Mouse (Mus musculus) midbrain, embryonic 11.5 days (tissue): ENCODE measurements around the gene Tomt. TPM values are rescaled to one million over a fixed set of nuclear protein-coding genes. Genes with fewer than 3 reads are reported as not detected.
A peak's percentile ranks its signal among the peaks of the same experiment; 100 is the strongest.

ENCODE experiments used
- ATAC-seq: fragments of 200-750 bp; cut with Nextera tagmentation; 2 replicates; pipeline ENCODE4 v1.8.0; 2017; ENCODE audit warnings: moderate TSS enrichment, moderate library complexity; ENCODE audit not compliant: low FRiP score
- DNase-seq: peaks from one replicate; pipeline ENCODE4 v3.0.0; 2015; ENCODE audit warnings: low spot score; ENCODE audit errors: missing footprints
- H3K27ac ChIP-seq: fragments of 300-500 bp; sonication (generic); 2 replicates; pipeline ENCODE4 v1.5.1; 2014; ENCODE audit warnings: low read depth, low read length
- H3K27me3 ChIP-seq: fragments of 300-500 bp; sonication (generic); 2 replicates; pipeline ENCODE4 v1.6.1; 2014; ENCODE audit warnings: mild to moderate bottlenecking, low read length, moderate library complexity, mixed read lengths; ENCODE audit not compliant: control insufficient read depth, insufficient read depth
- H3K36me3 ChIP-seq: fragments of 300-500 bp; sonication (generic); 2 replicates; pipeline ENCODE4 v1.6.1; 2014; ENCODE audit warnings: mild to moderate bottlenecking, low read length, moderate library complexity, mixed read lengths; ENCODE audit not compliant: control insufficient read depth, insufficient read depth
- H3K4me1 ChIP-seq: fragments of 300-500 bp; sonication (generic); 2 replicates; pipeline ENCODE4 v1.6.1; 2014; ENCODE audit warnings: low read length; ENCODE audit not compliant: control insufficient read depth, insufficient read depth
- H3K4me2 ChIP-seq: fragments of 300-500 bp; sonication (generic); 2 replicates; pipeline ENCODE4 v1.6.1; 2014; ENCODE audit warnings: mild to moderate bottlenecking, moderate library complexity
- H3K4me3 ChIP-seq: fragments of 300-500 bp; sonication (generic); 2 replicates; pipeline ENCODE4 v1.5.1; 2014; ENCODE audit warnings: low read depth, low read length
- H3K9ac ChIP-seq: fragments of 300-500 bp; sonication (generic); 2 replicates; pipeline ENCODE4 v1.6.1; 2014; ENCODE audit warnings: low read length
- H3K9me3 ChIP-seq: fragments of 300-500 bp; sonication (generic); 2 replicates; pipeline ENCODE4 v1.6.1; 2016; ENCODE audit warnings: low read length; ENCODE audit not compliant: control insufficient read depth
- WGBS: fragments of 180-500 bp; shearing (Covaris S2); extraction: QIAGEN DNeasy Blood & Tissue Kit; methylation state at CpG from one replicate; pipeline ENCODE4 v1.1.7; 2014; 5-methylcytosine and 5-hydroxymethylcytosine counted together
- microRNA-seq: library from miRNA; unstranded; fragments of <30 nt; microRNA quantifications from one replicate; pipeline ENCODE4, GENCODE M21; 2017
- polyA plus RNA-seq: library from polyadenylated mRNA; unstranded; fragments of >200 nt; fragmentation: Nextera tagmentation; extraction: Ambion mirVana; gene quantifications from 2 replicates; pipeline ENCODE4 v1.2.1, GENCODE M21; 2014

Gene Tomt
- polyA plus RNA-seq, 1 experiment from 2014 or later = 0.59 TPM

DNA sequence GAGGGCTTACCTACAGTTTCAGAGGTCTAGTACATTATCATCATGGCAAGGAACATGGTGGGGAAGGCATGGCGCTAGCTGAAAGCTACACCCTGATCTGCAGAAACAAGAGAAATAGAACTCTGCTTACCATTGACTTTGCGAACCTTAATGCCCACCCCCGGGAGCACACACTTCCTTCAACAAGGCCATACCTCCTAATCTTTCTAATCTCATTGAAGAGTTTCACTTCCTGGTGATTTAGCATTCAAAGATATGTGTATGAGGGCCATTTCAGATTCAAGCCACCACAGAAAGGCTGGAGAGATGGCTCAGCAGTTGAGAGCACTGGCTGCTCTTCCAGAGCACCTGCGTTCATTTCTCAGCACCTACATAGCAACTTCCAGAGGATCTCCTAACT, 49.1 kb downstream of the Tomt start, which contains the start of gene Folr2:
Gene Folr2, minus strand, starts transcription at position 101 of the 400 bp plus-strand sequence.
- Histone ChIP-seq H3K36me3 (no peaks in the 10 kb centered on the region), H3K27me3 (no peaks in the 10 kb centered on the region), H3K4me2 (no peak within 1 kb of the TSS), H3K4me3 (no peak within 1 kb of the TSS), H3K4me1 (no peaks in the 10 kb centered on the region), H3K9ac (no peak within 1 kb of the TSS), H3K27ac (no peak within 1 kb of the TSS), H3K9me3 (no peaks in the 10 kb centered on the region)
- DNase-seq (no peak), ATAC-seq (no peak)
- WGBS = 91% methylated on average over 4 of the region's 4 CpGs

GRCm38 (mm10) chr7:101853816-101854215, 52.3 kb downstream of the Tomt start:
- Histone ChIP-seq H3K4me2 (no peak overlapping the region), H3K27me3 (no peaks in the 10 kb centered on the region), H3K36me3 (no peaks in the 10 kb centered on the region), H3K4me1 (no peaks in the 10 kb centered on the region), H3K4me3 (no peak overlapping the region), H3K9ac (no peak overlapping the region), H3K9me3 (no peaks in the 10 kb centered on the region), H3K27ac (no peak overlapping the region)
- 88% methylated on average over 2 of the region's 2 CpGs for WGBS
- no peak for ATAC-seq
- DNase-seq = no peak

- DNase-seq = peak; percentile 19
- ATAC-seq = no peak
- Histone ChIP-seq H3K4me1 (no peaks in the 10 kb centered on the region), H3K4me2 (no peak overlapping the region), H3K36me3 (no peaks in the 10 kb centered on the region), H3K27me3 (no peaks in the 10 kb centered on the region), H3K9ac (no peak overlapping the region), H3K9me3 (no peaks in the 10 kb centered on the region), H3K27ac (no peak overlapping the region), H3K4me3 (no peak overlapping the region)
- 88% methylated on average over 6 of the region's 6 CpGs for WGBS
These were observed 53.3 kb downstream of the Tomt start for GRCm38 (mm10) chr7:101852846-101853245.

DNA sequence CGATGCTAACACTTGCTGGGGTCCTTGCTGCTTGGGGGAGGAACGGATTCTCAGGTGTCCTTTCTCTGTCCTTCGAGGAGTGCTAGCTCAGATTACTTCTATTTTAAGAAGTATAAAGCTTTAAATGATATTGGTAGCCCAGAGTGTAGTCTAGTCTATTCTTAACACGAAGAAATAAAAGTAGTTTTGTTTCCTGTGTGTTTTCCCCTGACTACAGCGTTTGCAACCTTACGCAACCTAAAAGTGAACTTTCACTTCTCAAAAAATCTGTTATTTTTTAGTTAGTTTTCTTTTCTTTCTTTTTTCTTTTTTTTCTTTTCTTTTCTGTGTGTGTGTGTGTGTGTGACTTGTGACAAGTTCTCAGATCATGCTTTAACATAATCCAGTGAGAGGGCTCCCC, 54.5 kb downstream of the Tomt start:
- H3K4me1 ChIP-seq = no peaks in the 10 kb centered on the region
- ATAC-seq (no peak), DNase-seq (peak; percentile 4)
- WGBS = 84% methylated on average over 6 of the region's 6 CpGs
- no peak overlapping the region for H3K4me3 ChIP-seq
- H3K9me3 ChIP-seq = no peaks in the 10 kb centered on the region
- H3K36me3 ChIP-seq = no peaks in the 10 kb centered on the region
- H3K27ac ChIP-seq = no peak overlapping the region
- H3K9ac ChIP-seq = no peak overlapping the region
- H3K4me2 ChIP-seq = no peak overlapping the region
- H3K27me3 ChIP-seq = no peaks in the 10 kb centered on the region

Small RNA genes lying within 50 kb of the gene (microRNA-seq; reads per million reads assigned to microRNA genes)
- not detected for gene Gm22655

Other genes with a start within 250 kb of the Tomt start
- gene Clpb, start 242.7 kb downstream of the Tomt start, polyA plus RNA-seq = 33.6 and 38.8 TPM in 2 replicates
- 0.52 and 1.1 TPM in 2 replicates for gene Phox2a, start 88.0 kb downstream of the Tomt start, polyA plus RNA-seq
- 33.9 and 35.5 TPM in 2 replicates for gene Inppl1, start 68.1 kb downstream of the Tomt start, polyA plus RNA-seq
- gene Folr2, start 49.2 kb downstream of the Tomt start, polyA plus RNA-seq = 1.5 and 1.7 TPM in 2 replicates
- gene Anapc15, start 42.6 kb downstream of the Tomt start, polyA plus RNA-seq = 80.6 and 87.8 TPM in 2 replicates
- gene Folr1, start 35.6 kb downstream of the Tomt start, polyA plus RNA-seq = 11.6 and 12.4 TPM in 2 replicates
- gene Lamtor1, start 455 bp downstream of the Tomt start, polyA plus RNA-seq = 120 and 132 TPM in 2 replicates
- 8.3 and 10.2 TPM in 2 replicates for gene Lrrc51, start 27.5 kb upstream of the Tomt start, polyA plus RNA-seq
- gene Numa1, start 27.8 kb upstream of the Tomt start, polyA plus RNA-seq = 91.7 and 94.9 TPM in 2 replicates
- 2.3 and 3.4 TPM in 2 replicates for gene Il18bp, start 112.3 kb upstream of the Tomt start, polyA plus RNA-seq
- gene Rnf121, start 159.1 kb upstream of the Tomt start, polyA plus RNA-seq = 28.3 and 29.7 TPM in 2 replicates
- gene Xndc1, start 159.2 kb upstream of the Tomt start, polyA plus RNA-seq = 22.6 and 23.7 TPM in 2 replicates
- 1.2 TPM in 2 replicates for gene Xntrpc, start 159.4 kb upstream of the Tomt start, polyA plus RNA-seq
- gene Trpc2, start 176.8 kb upstream of the Tomt start, polyA plus RNA-seq = not detected in 2 replicates
- gene Art1, start 195.4 kb upstream of the Tomt start, polyA plus RNA-seq = 0.49 and 0.70 TPM in 2 replicates
- gene Art5, start 203.1 kb upstream of the Tomt start, polyA plus RNA-seq = 0.70 and 0.81 TPM in 2 replicates
- gene Chrna10, start 210.5 kb upstream of the Tomt start, polyA plus RNA-seq = not detected in 2 replicates